Comparison of ENCODE assay signal across 12 mouse cellular contexts in the genomic region with DNA sequence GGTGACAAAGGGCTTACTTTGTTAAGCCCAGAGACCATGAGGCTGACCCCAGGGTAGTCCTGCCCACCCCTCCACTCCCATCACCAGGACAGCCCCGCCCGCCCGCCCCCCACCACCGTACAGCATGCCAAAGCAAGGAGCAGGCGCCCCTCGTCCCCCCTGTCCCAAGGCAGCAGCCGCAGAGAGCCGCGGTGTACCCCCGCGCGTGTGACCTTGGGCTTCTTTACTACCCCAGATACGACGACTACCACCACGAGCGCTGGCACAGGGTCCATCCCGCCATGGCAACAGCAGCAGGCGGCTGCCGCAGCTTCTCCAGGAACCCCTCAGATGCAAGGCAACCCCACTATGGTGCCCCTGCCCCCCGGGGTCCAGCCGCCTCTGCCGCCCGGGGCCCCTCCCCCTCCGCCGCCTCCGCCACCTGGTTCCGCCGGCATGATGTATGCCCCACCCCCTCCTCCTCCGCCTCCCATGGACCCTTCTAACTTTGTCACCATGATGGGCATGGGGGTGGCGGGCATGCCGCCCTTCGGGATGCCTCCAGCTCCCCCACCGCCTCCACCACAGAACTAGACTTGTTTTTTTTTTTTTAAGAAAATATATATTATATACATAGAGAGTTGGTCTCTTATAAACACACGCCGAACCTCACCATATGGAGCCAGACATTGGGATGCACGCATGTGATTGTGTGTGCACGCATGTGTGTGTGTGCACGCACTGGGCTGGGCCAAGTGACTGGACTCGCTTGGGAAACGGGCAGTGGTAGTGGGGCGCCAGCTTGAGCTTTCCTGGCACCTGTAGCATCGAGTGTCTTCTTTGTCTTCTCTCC. TPM values are rescaled to one million over a fixed set of nuclear protein-coding genes. Genes with fewer than 3 reads are reported as not detected.
A peak's percentile ranks its signal among the peaks of the same experiment; 100 is the strongest.
DNase-seq lines count a peak whose midpoint lies in the region; ATAC-seq and TF ChIP-seq lines count a peak whose summit lies in the region.
"Had no signal": no experiment of that assay in that cellular context is flagged by ENCODE, and none has a peak within 500 bp of the region (broad histone marks: within the 10 kb centered on the region; RNA-seq: fewer than 3 reads in every experiment).

No protein-coding gene starts in this region.

- H3K36me3 ChIP-seq in midbrain, embryonic 16.5 days (ENCODE audit: control insufficient read depth, insufficient read depth, low read length), result peaks cover 65% of the 10 kb centered on the region
- peaks cover 68% of the 10 kb centered on the region for H3K36me3 ChIP-seq in midbrain, postnatal 0 days (ENCODE audit: insufficient read depth, low read length)
- peaks cover 90% of the 10 kb centered on the region for H3K36me3 ChIP-seq in forebrain, embryonic 12.5 days (replicated peaks)
- H3K36me3 ChIP-seq in hindbrain, postnatal 0 days (ENCODE audit: insufficient read depth, low read length), result peaks cover 79% of the 10 kb centered on the region

- no peak overlapping the region for H3K4me2 ChIP-seq in midbrain, embryonic 16.5 days (ENCODE audit: low read length)
- no peak overlapping the region for H3K4me2 ChIP-seq in midbrain, postnatal 0 days (ENCODE audit: low read depth, low read length, poor library complexity, severe bottlenecking)
- H3K4me2 ChIP-seq in forebrain, embryonic 12.5 days, result no peak overlapping the region
- no peak overlapping the region for H3K4me2 ChIP-seq in hindbrain, postnatal 0 days (ENCODE audit: low read depth, low read length)
- H3K4me2 ChIP-seq: liver, embryonic 12.5 days; stomach, embryonic 15.5 days had no signal

- H3K9me3 ChIP-seq in midbrain, embryonic 16.5 days (replicated peaks; ENCODE audit: control insufficient read depth, low read length, poor library complexity, severe bottlenecking), result no peaks in the 10 kb centered on the region
- no peaks in the 10 kb centered on the region for H3K9me3 ChIP-seq in midbrain, postnatal 0 days (ENCODE audit: low read length)
- H3K9me3 ChIP-seq in forebrain, embryonic 12.5 days, result no peaks in the 10 kb centered on the region
- no peaks in the 10 kb centered on the region for H3K9me3 ChIP-seq in hindbrain, postnatal 0 days (ENCODE audit: low read length)
- H3K9me3 ChIP-seq: liver, embryonic 12.5 days; stomach, embryonic 15.5 days had no signal

- ATAC-seq in midbrain, embryonic 16.5 days, result 0 out of 2 replicates have a peak, but pooled peaks have one; percentile 6
- ATAC-seq in midbrain, postnatal 0 days (ENCODE audit: low FRiP score), result no peak; the same call in 1 of the 2 replicates
- 0 out of 2 replicates have a peak, but pooled peaks have one; percentile 14 for ATAC-seq in forebrain, embryonic 12.5 days (ENCODE audit: low FRiP score)
- peak; percentile 13; the same call in 1 of the 2 replicates for ATAC-seq in hindbrain, postnatal 0 days
- ATAC-seq in erythroblast, adult 5-6 weeks (replicated peaks; ENCODE audit: low FRiP score, poor library complexity, severe bottlenecking), result no peak
- ATAC-seq: liver, embryonic 12.5 days had no signal

- H3K27ac ChIP-seq in gastrocnemius, adult 2 months, result peak overlapping the region; percentile 92
- no peak overlapping the region for H3K27ac ChIP-seq in midbrain, embryonic 16.5 days (ENCODE audit: low read length)
- no peak overlapping the region for H3K27ac ChIP-seq in midbrain, postnatal 0 days (ENCODE audit: low read depth, low read length)
- H3K27ac ChIP-seq in forebrain, embryonic 12.5 days, result no peak overlapping the region; the same call in 1 of the 2 replicates
- no peak overlapping the region for H3K27ac ChIP-seq in hindbrain, postnatal 0 days
- H3K27ac ChIP-seq: liver, embryonic 12.5 days; stomach, embryonic 15.5 days had no signal

- no peaks in the 10 kb centered on the region for H3K27me3 ChIP-seq in midbrain, embryonic 16.5 days (ENCODE audit: control insufficient read depth, insufficient read depth, low read depth, low read length)
- no peaks in the 10 kb centered on the region for H3K27me3 ChIP-seq in midbrain, postnatal 0 days (ENCODE audit: insufficient read depth, low read length)
- no peaks in the 10 kb centered on the region for H3K27me3 ChIP-seq in forebrain, embryonic 12.5 days
- H3K27me3 ChIP-seq in hindbrain, postnatal 0 days (ENCODE audit: insufficient read depth, low read length), result no peaks in the 10 kb centered on the region
- H3K27me3 ChIP-seq: liver, embryonic 12.5 days; stomach, embryonic 15.5 days had no signal

- 93% methylated on average over 30 of the region's 42 CpGs for WGBS in midbrain, embryonic 16.5 days
- 89% methylated on average over 33 of the region's 42 CpGs for WGBS in midbrain, postnatal 0 days
- 93% methylated on average over 39 of the region's 42 CpGs for WGBS in forebrain, embryonic 12.5 days
- WGBS in hindbrain, postnatal 0 days, result 82% methylated on average over 38 of the region's 42 CpGs

- intact Hi-C loops in gastrocnemius, adult 2 months (cut with DNase I), result loop anchor here (1.0 kb wide), 1 partner anchor 9 kb away; a partner anchor contains a TSS
- intact Hi-C loops in left cerebral cortex, postnatal 14 days (cut with DNase I), result no loop called here

- TF ChIP-seq CTCF in gastrocnemius, adult 2 months (IDR thresholded peaks at IDR 0.05), result no peak
- TF ChIP-seq CTCF in midbrain, postnatal 0 days (IDR thresholded peaks at IDR 0.05), result no peak
- TF ChIP-seq CTCF in hindbrain, postnatal 0 days (IDR thresholded peaks at IDR 0.05; ENCODE audit: low read depth), result no peak

- no peak overlapping the region for H3K9ac ChIP-seq in midbrain, embryonic 16.5 days (ENCODE audit: low read depth, low read length)
- H3K9ac ChIP-seq in midbrain, postnatal 0 days (replicated peaks; ENCODE audit: low read length, poor library complexity, severe bottlenecking), result no peak overlapping the region
- H3K9ac ChIP-seq in forebrain, embryonic 12.5 days, result no peak overlapping the region
- H3K9ac ChIP-seq in hindbrain, postnatal 0 days (replicated peaks; ENCODE audit: low read length), result no peak overlapping the region
- H3K9ac ChIP-seq: liver, embryonic 12.5 days; stomach, embryonic 15.5 days had no signal

- peak; percentile 52 for DNase-seq in gastrocnemius, adult 2 months
- no peak for DNase-seq in gastrocnemius, postnatal 25 days
- DNase-seq in midbrain, postnatal 0 days (ENCODE audit: low spot score), result no peak
- DNase-seq in hindbrain, postnatal 0 days (ENCODE audit: low spot score), result no peak
- DNase-seq in left cerebral cortex, postnatal 14 days (ENCODE audit: low spot score in 2 of 2), result no peak
- DNase-seq: adrenal gland, adult 8-10 months; kidney, adult 11 months had no signal

- H3K4me1 ChIP-seq in midbrain, embryonic 16.5 days (ENCODE audit: control insufficient read depth, insufficient read depth, low read length), result no peaks in the 10 kb centered on the region
- H3K4me1 ChIP-seq in midbrain, postnatal 0 days (ENCODE audit: insufficient read depth, low read length), result no peaks in the 10 kb centered on the region
- peaks cover 14% of the 10 kb centered on the region; the same call in 1 of the 2 replicates for H3K4me1 ChIP-seq in forebrain, embryonic 12.5 days
- no peaks in the 10 kb centered on the region; the same call in 1 of the 2 replicates for H3K4me1 ChIP-seq in hindbrain, postnatal 0 days (ENCODE audit: insufficient read depth, low read length)
- H3K4me1 ChIP-seq: stomach, embryonic 15.5 days had no signal

- H3K4me3 ChIP-seq in gastrocnemius, adult 2 months, result peak overlapping the region; percentile 64
- no peak overlapping the region for H3K4me3 ChIP-seq in midbrain, embryonic 16.5 days (ENCODE audit: low read depth, low read length)
- no peak overlapping the region for H3K4me3 ChIP-seq in midbrain, postnatal 0 days (ENCODE audit: low read depth, low read length)
- H3K4me3 ChIP-seq in forebrain, embryonic 12.5 days (replicated peaks), result no peak overlapping the region
- H3K4me3 ChIP-seq in hindbrain, postnatal 0 days (ENCODE audit: low read length), result no peak overlapping the region
- H3K4me3 ChIP-seq: liver, embryonic 12.5 days; stomach, embryonic 15.5 days had no signal

RNA-seq across cellular contexts. Expression of a gene that starts 8.6 kb away (rescaled TPM):
- over 10,000 TPM in 1 of 2 experiments, 1,000 to 10,000 TPM in 1; 6,181 to 10,031 TPM for total RNA-seq in gastrocnemius, adult 2 months (2021)
- 1,000 to 10,000 TPM; 5,552 to 6,904 TPM for total RNA-seq in gastrocnemius, postnatal 25 days (2021)
- polyA plus RNA-seq in midbrain, embryonic 16.5 days (2015; fragmentation: Nextera tagmentation; extraction: Ambion mirVana), result 7.3 and 7.5 TPM in 2 replicates
- total RNA-seq in midbrain, postnatal 0 days (2014; rRNA removed), result 16.4 and 25.8 TPM in 2 replicates
- 11.7 and 13.2 TPM in 2 replicates for polyA plus RNA-seq in midbrain, postnatal 0 days (2015; fragmentation: Nextera tagmentation; extraction: Ambion mirVana)
- polyA plus RNA-seq in forebrain, embryonic 12.5 days (2016; fragmentation: Nextera tagmentation; extraction: Ambion mirVana), result 0.78 and 1.5 TPM in 2 replicates
- 11.9 and 18.3 TPM in 2 replicates for total RNA-seq in hindbrain, postnatal 0 days (2014; rRNA removed)
- polyA plus RNA-seq in hindbrain, postnatal 0 days (2015; fragmentation: Nextera tagmentation; extraction: Ambion mirVana), result 10.4 and 12.6 TPM in 2 replicates
- total RNA-seq in left cerebral cortex, postnatal 14 days (2021), result 10 to 100 TPM; 20.6 to 31.9 TPM
- total RNA-seq in erythroblast, adult 5-6 weeks (2015; ENCODE audit: low replicate concordance), result not detected in 2 replicates
- total RNA-seq in erythroblast, adult 5-6 weeks (2017; ENCODE audit: low replicate concordance), result not detected in 2 replicates

RNA-seq across cellular contexts. Expression of a gene that starts 12.1 kb away (rescaled TPM):
- 10 to 100 TPM; 95.2 to 98.6 TPM for total RNA-seq in gastrocnemius, adult 2 months (2021)
- 10 to 100 TPM; 65.5 to 75.2 TPM for total RNA-seq in gastrocnemius, postnatal 25 days (2021)
- polyA plus RNA-seq in midbrain, embryonic 16.5 days (2015; fragmentation: Nextera tagmentation; extraction: Ambion mirVana), result 95.9 and 99.5 TPM in 2 replicates
- total RNA-seq in midbrain, postnatal 0 days (2014; rRNA removed), result 70.5 and 92.2 TPM in 2 replicates
- polyA plus RNA-seq in midbrain, postnatal 0 days (2015; fragmentation: Nextera tagmentation; extraction: Ambion mirVana), result 90.2 and 95.5 TPM in 2 replicates
- 204 and 221 TPM in 2 replicates for polyA plus RNA-seq in forebrain, embryonic 12.5 days (2016; fragmentation: Nextera tagmentation; extraction: Ambion mirVana)
- 89.0 and 89.4 TPM in 2 replicates for total RNA-seq in hindbrain, postnatal 0 days (2014; rRNA removed)
- 80.2 and 84.9 TPM in 2 replicates for polyA plus RNA-seq in hindbrain, postnatal 0 days (2015; fragmentation: Nextera tagmentation; extraction: Ambion mirVana)
- 100 to 1,000 TPM; 185 to 186 TPM for total RNA-seq in left cerebral cortex, postnatal 14 days (2021)
- 71.3 and 72.7 TPM in 2 replicates for total RNA-seq in erythroblast, adult 5-6 weeks (2015; ENCODE audit: low replicate concordance)
- total RNA-seq in erythroblast, adult 5-6 weeks (2017; ENCODE audit: low replicate concordance), result 42.1 and 81.4 TPM in 2 replicates

RNA-seq across cellular contexts. Expression of a gene that starts 23.5 kb away (rescaled TPM):
- 10 to 100 TPM; 14.9 to 24.6 TPM for total RNA-seq in gastrocnemius, adult 2 months (2021)
- 10 to 100 TPM; 16.2 to 16.4 TPM for total RNA-seq in gastrocnemius, postnatal 25 days (2021)
- 91.4 and 139 TPM in 2 replicates for polyA plus RNA-seq in midbrain, embryonic 16.5 days (2015; fragmentation: Nextera tagmentation; extraction: Ambion mirVana)
- 250 and 291 TPM in 2 replicates for total RNA-seq in midbrain, postnatal 0 days (2014; rRNA removed)
- polyA plus RNA-seq in midbrain, postnatal 0 days (2015; fragmentation: Nextera tagmentation; extraction: Ambion mirVana), result 232 and 264 TPM in 2 replicates
- polyA plus RNA-seq in forebrain, embryonic 12.5 days (2016; fragmentation: Nextera tagmentation; extraction: Ambion mirVana), result 13.1 and 15.1 TPM in 2 replicates
- total RNA-seq in hindbrain, postnatal 0 days (2014; rRNA removed), result 250 and 283 TPM in 2 replicates
- 230 and 252 TPM in 2 replicates for polyA plus RNA-seq in hindbrain, postnatal 0 days (2015; fragmentation: Nextera tagmentation; extraction: Ambion mirVana)
- total RNA-seq in left cerebral cortex, postnatal 14 days (2021), result 10 to 100 TPM; 83.3 to 87.2 TPM
- total RNA-seq in erythroblast, adult 5-6 weeks (2015; ENCODE audit: low replicate concordance), result 55.4 and 90.1 TPM in 2 replicates
- total RNA-seq in erythroblast, adult 5-6 weeks (2017; ENCODE audit: low replicate concordance), result 31.9 and 39.0 TPM in 2 replicates

RNA-seq across cellular contexts. Expression of a gene that starts 34.7 kb away (rescaled TPM):
- 10 to 100 TPM; 13.1 to 14.2 TPM for total RNA-seq in gastrocnemius, adult 2 months (2021)
- 10 to 100 TPM in 1 of 2 experiments, 1 to 10 TPM in 1; 9.2 to 14.6 TPM for total RNA-seq in gastrocnemius, postnatal 25 days (2021)
- 19.0 and 20.1 TPM in 2 replicates for polyA plus RNA-seq in midbrain, embryonic 16.5 days (2015; fragmentation: Nextera tagmentation; extraction: Ambion mirVana)
- 70.6 and 86.8 TPM in 2 replicates for total RNA-seq in midbrain, postnatal 0 days (2014; rRNA removed)
- 18.1 TPM in 2 replicates for polyA plus RNA-seq in midbrain, postnatal 0 days (2015; fragmentation: Nextera tagmentation; extraction: Ambion mirVana)
- polyA plus RNA-seq in forebrain, embryonic 12.5 days (2016; fragmentation: Nextera tagmentation; extraction: Ambion mirVana), result 14.4 and 15.1 TPM in 2 replicates
- total RNA-seq in hindbrain, postnatal 0 days (2014; rRNA removed), result 102 TPM in 2 replicates
- polyA plus RNA-seq in hindbrain, postnatal 0 days (2015; fragmentation: Nextera tagmentation; extraction: Ambion mirVana), result 18.6 and 21.4 TPM in 2 replicates
- total RNA-seq in left cerebral cortex, postnatal 14 days (2021), result 10 to 100 TPM; 60.0 to 75.9 TPM
- total RNA-seq in erythroblast, adult 5-6 weeks (2015; ENCODE audit: low replicate concordance), result 21.5 and 30.0 TPM in 2 replicates
- 14.5 and 21.1 TPM in 2 replicates for total RNA-seq in erythroblast, adult 5-6 weeks (2017; ENCODE audit: low replicate concordance)

RNA-seq across cellular contexts. Expression of a gene that starts 40.9 kb away (rescaled TPM):
- 1 to 10 TPM; 7.0 to 7.8 TPM for total RNA-seq in gastrocnemius, adult 2 months (2021)
- 1 to 10 TPM; 5.0 to 7.0 TPM for total RNA-seq in gastrocnemius, postnatal 25 days (2021)
- polyA plus RNA-seq in midbrain, embryonic 16.5 days (2015; fragmentation: Nextera tagmentation; extraction: Ambion mirVana), result 71.4 and 74.8 TPM in 2 replicates
- total RNA-seq in midbrain, postnatal 0 days (2014; rRNA removed), result 59.6 and 85.6 TPM in 2 replicates
- 56.8 and 60.6 TPM in 2 replicates for polyA plus RNA-seq in midbrain, postnatal 0 days (2015; fragmentation: Nextera tagmentation; extraction: Ambion mirVana)
- polyA plus RNA-seq in forebrain, embryonic 12.5 days (2016; fragmentation: Nextera tagmentation; extraction: Ambion mirVana), result 97.1 and 107 TPM in 2 replicates
- 69.6 and 93.4 TPM in 2 replicates for total RNA-seq in hindbrain, postnatal 0 days (2014; rRNA removed)
- polyA plus RNA-seq in hindbrain, postnatal 0 days (2015; fragmentation: Nextera tagmentation; extraction: Ambion mirVana), result 57.8 and 59.5 TPM in 2 replicates
- 10 to 100 TPM; 64.9 to 70.7 TPM for total RNA-seq in left cerebral cortex, postnatal 14 days (2021)
- 6.0 and 7.3 TPM in 2 replicates for total RNA-seq in erythroblast, adult 5-6 weeks (2015; ENCODE audit: low replicate concordance)
- 2.5 and 9.6 TPM in 2 replicates for total RNA-seq in erythroblast, adult 5-6 weeks (2017; ENCODE audit: low replicate concordance)

Comparison
In these comparisons a context has a peak if more than half of its experiments do, and no peak if none do; other contexts are left out.
1. ATAC-seq: peak in midbrain, embryonic 16.5 days (single experiment), forebrain, embryonic 12.5 days (single experiment) and hindbrain, postnatal 0 days (single experiment); none in midbrain, postnatal 0 days (single experiment) and erythroblast, adult 5-6 weeks (single experiment).
2. RNA of a gene that starts 8.6 kb away (total RNA-seq): 6,181 to 10,031 TPM in gastrocnemius, adult 2 months and 5,552 to 6,904 TPM in gastrocnemius, postnatal 25 days; 20.6 to 31.9 TPM in left cerebral cortex, postnatal 14 days, 16.4 to 25.8 TPM in midbrain, postnatal 0 days, 11.9 to 18.3 TPM in hindbrain, postnatal 0 days and not detected in erythroblast, adult 5-6 weeks; every median in the first group is over 100 times any median in the second.